Mouse (Mus musculus) heart, embryonic 15.5 days (tissue): ENCODE measurements around the gene St6galnac1. TPM values are rescaled to one million over a fixed set of nuclear protein-coding genes. Genes with fewer than 3 reads are reported as not detected.

Experiments
- ATAC-seq: fragments of 200-750 bp; cut with Nextera tagmentation; replicated peaks from 2 replicates; pipeline ENCODE4 v1.8.0; 2017; ENCODE audit warnings: low read depth, moderate TSS enrichment; ENCODE audit not compliant: insufficient number of reproducible peaks, insufficient read depth, low FRiP score
- H3K27ac ChIP-seq: fragments of 300-500 bp; sonication (generic); 2 replicates; pipeline ENCODE4 v1.5.1; 2015; ENCODE audit warnings: mild to moderate bottlenecking, inconsistent platforms
- H3K27me3 ChIP-seq: fragments of 300-500 bp; sonication (generic); 2 replicates; pipeline ENCODE4 v1.6.1; 2015; ENCODE audit warnings: inconsistent platforms
- H3K36me3 ChIP-seq: fragments of 300-500 bp; sonication (generic); 2 replicates; pipeline ENCODE4 v1.6.1; 2015; ENCODE audit warnings: mild to moderate bottlenecking, inconsistent platforms
- H3K4me1 ChIP-seq: fragments of 300-500 bp; sonication (generic); replicated peaks from 2 replicates; pipeline ENCODE4 v1.6.1; 2015; ENCODE audit warnings: inconsistent platforms
- H3K4me2 ChIP-seq: fragments of 300-500 bp; sonication (generic); 2 replicates; pipeline ENCODE4 v1.6.1; 2015; ENCODE audit warnings: inconsistent platforms, mild to moderate bottlenecking, moderate library complexity
- H3K4me3 ChIP-seq: fragments of 300-500 bp; sonication (generic); 2 replicates; pipeline ENCODE4 v1.5.1; 2015; ENCODE audit warnings: mild to moderate bottlenecking, inconsistent platforms
- H3K9ac ChIP-seq: fragments of 300-500 bp; sonication (generic); 2 replicates; pipeline ENCODE4 v1.6.1; 2015; ENCODE audit warnings: mild to moderate bottlenecking, inconsistent platforms
- H3K9me3 ChIP-seq: fragments of 300-500 bp; sonication (generic); replicated peaks from 2 replicates; pipeline ENCODE4 v1.6.1; 2016; ENCODE audit warnings: inconsistent platforms
- WGBS: fragments of 180-500 bp; shearing (Covaris S2); methylation state at CpG from one replicate; pipeline ENCODE4 v1.1.7; 2015; ENCODE audit warnings: mixed read lengths; 5-methylcytosine and 5-hydroxymethylcytosine counted together
- polyA plus RNA-seq: library from polyadenylated mRNA; unstranded; fragments of >200 nt; fragmentation: Nextera tagmentation; extraction: Ambion mirVana; gene quantifications from 2 replicates; pipeline ENCODE4 v1.2.1, GENCODE M21; 2015

Gene St6galnac1
- polyA plus RNA-seq, 1 experiment from 2014 or later, result not detected

- Histone ChIP-seq H3K27me3 (no peaks in the 10 kb centered on the region), H3K4me3 (no peak overlapping the region), H3K9me3 (no peaks in the 10 kb centered on the region), H3K36me3 (no peaks in the 10 kb centered on the region), H3K4me1 (peaks cover 21% of the 10 kb centered on the region), H3K27ac (peak overlapping the region; percentile 67), H3K4me2 (no peak overlapping the region), H3K9ac (0 out of 2 replicates have a peak overlapping the region, but pooled peaks have one; percentile 15)
- ATAC-seq, result no peak
- WGBS, result 59% methylated on average over 15 of the region's 15 CpGs
Measured at GRCm38 (mm10) chr11:116806136-116807071, 31.1 kb upstream of the St6galnac1 start.

GRCm38 (mm10) chr11:116802709-116803108 is 27.4 kb upstream of the St6galnac1 start:
- whole genome bisulfite sequencing, result 78% methylated on average over 5 of the region's 5 CpGs
- Histone ChIP-seq H3K27me3 (no peaks in the 10 kb centered on the region), H3K4me1 (peaks cover 18% of the 10 kb centered on the region; the same call in 1 of the 2 replicates), H3K9me3 (no peaks in the 10 kb centered on the region), H3K27ac (no peak overlapping the region), H3K4me3 (no peak overlapping the region), H3K9ac (no peak overlapping the region), H3K36me3 (no peaks in the 10 kb centered on the region), H3K4me2 (no peak overlapping the region)
- ATAC-seq, result no peak

GRCm38 (mm10) chr11:116801106-116801505 is 25.8 kb upstream of the St6galnac1 start:
- WGBS, result 69% methylated on average over 5 of the region's 5 CpGs
- H3K27ac ChIP-seq, result no peak overlapping the region

GRCm38 (mm10) chr11:116799364-116799763 is 24.1 kb upstream of the St6galnac1 start:
- Histone ChIP-seq H3K27me3 (no peaks in the 10 kb centered on the region), H3K4me1 (peaks cover 9% of the 10 kb centered on the region; the same call in 1 of the 2 replicates), H3K9ac (no peak overlapping the region), H3K4me3 (no peak overlapping the region), H3K36me3 (no peaks in the 10 kb centered on the region), H3K9me3 (no peaks in the 10 kb centered on the region), H3K27ac (no peak overlapping the region), H3K4me2 (no peak overlapping the region)
- no peak for ATAC-seq
- 48% methylated on average over 5 of the region's 5 CpGs for WGBS

More at GRCm38 (mm10) chr11:116801106-116801505, 25.8 kb upstream of the St6galnac1 start:
- Histone ChIP-seq H3K27me3 (no peaks in the 10 kb centered on the region), H3K36me3 (no peaks in the 10 kb centered on the region), H3K9ac (no peak overlapping the region), H3K4me1 (peaks cover 9% of the 10 kb centered on the region; the same call in 1 of the 2 replicates), H3K4me3 (no peak overlapping the region), H3K4me2 (no peak overlapping the region), H3K9me3 (no peaks in the 10 kb centered on the region)
- ATAC-seq, result no peak

- Histone ChIP-seq H3K27ac (no peak overlapping the region), H3K4me1 (no peaks in the 10 kb centered on the region), H3K27me3 (no peaks in the 10 kb centered on the region), H3K9ac (no peak overlapping the region), H3K4me3 (no peak overlapping the region), H3K9me3 (no peaks in the 10 kb centered on the region), H3K36me3 (no peaks in the 10 kb centered on the region), H3K4me2 (no peak overlapping the region)
- no peak for ATAC-seq
- WGBS, result 85% methylated on average over 10 of the region's 10 CpGs
Measured at GRCm38 (mm10) chr11:116784221-116784620, 8.9 kb upstream of the St6galnac1 start.

- Histone ChIP-seq H3K27me3 (no peaks in the 10 kb centered on the region), H3K4me1 (no peaks in the 10 kb centered on the region), H3K9ac (no peak overlapping the region), H3K4me3 (no peak overlapping the region), H3K27ac (no peak overlapping the region), H3K9me3 (no peaks in the 10 kb centered on the region), H3K4me2 (no peak overlapping the region), H3K36me3 (no peaks in the 10 kb centered on the region)
- 50% methylated on average over 9 of the region's 9 CpGs for WGBS
- ATAC-seq, result no peak
Measured at GRCm38 (mm10) chr11:116782737-116783145, 7.4 kb upstream of the St6galnac1 start.

GRCm38 (mm10) chr11:116773205-116773604 is 2.1 kb downstream of the St6galnac1 start:
- Histone ChIP-seq H3K9ac (no peak overlapping the region), H3K36me3 (no peaks in the 10 kb centered on the region), H3K27me3 (no peaks in the 10 kb centered on the region), H3K4me2 (no peak overlapping the region), H3K27ac (no peak overlapping the region), H3K4me3 (no peak overlapping the region), H3K9me3 (no peaks in the 10 kb centered on the region), H3K4me1 (no peaks in the 10 kb centered on the region)
- 36% methylated on average over 2 of the region's 2 CpGs for WGBS
- no peak for ATAC-seq

- Histone ChIP-seq H3K36me3 (no peaks in the 10 kb centered on the region), H3K9me3 (no peaks in the 10 kb centered on the region), H3K4me2 (no peak overlapping the region), H3K27me3 (no peaks in the 10 kb centered on the region), H3K4me1 (no peaks in the 10 kb centered on the region), H3K27ac (no peak overlapping the region), H3K4me3 (no peak overlapping the region), H3K9ac (no peak overlapping the region)
- 76% methylated on average over 5 of the region's 5 CpGs for WGBS
- ATAC-seq, result no peak
Measured at GRCm38 (mm10) chr11:116769873-116770272, 5.4 kb downstream of the St6galnac1 start.

- Histone ChIP-seq H3K27me3 (no peaks in the 10 kb centered on the region), H3K4me2 (no peak overlapping the region), H3K9ac (no peak overlapping the region), H3K9me3 (no peaks in the 10 kb centered on the region), H3K27ac (no peak overlapping the region), H3K4me3 (no peak overlapping the region), H3K36me3 (no peaks in the 10 kb centered on the region), H3K4me1 (no peaks in the 10 kb centered on the region)
- ATAC-seq, result no peak
- WGBS, result 78% methylated on average over 2 of the region's 2 CpGs
Measured at GRCm38 (mm10) chr11:116764946-116765345, 10.4 kb downstream of the St6galnac1 start.

GRCm38 (mm10) chr11:116764346-116764745 is 11.0 kb downstream of the St6galnac1 start:
- H3K36me3 ChIP-seq, result no peaks in the 10 kb centered on the region
- no peak overlapping the region for H3K4me2 ChIP-seq
- no peaks in the 10 kb centered on the region for H3K27me3 ChIP-seq
- H3K4me3 ChIP-seq, result no peak overlapping the region
- no peak overlapping the region for H3K9ac ChIP-seq
- H3K4me1 ChIP-seq, result no peaks in the 10 kb centered on the region
- H3K27ac ChIP-seq, result no peak overlapping the region
- H3K9me3 ChIP-seq, result no peaks in the 10 kb centered on the region
- 91% methylated on average over 7 of the region's 7 CpGs for WGBS
- ATAC-seq, result no peak

- Histone ChIP-seq H3K9ac (no peak overlapping the region), H3K4me1 (no peaks in the 10 kb centered on the region; the same call in 1 of the 2 replicates), H3K27me3 (no peaks in the 10 kb centered on the region), H3K4me3 (no peak overlapping the region), H3K27ac (no peak overlapping the region), H3K4me2 (no peak overlapping the region), H3K9me3 (no peaks in the 10 kb centered on the region), H3K36me3 (no peaks in the 10 kb centered on the region)
- ATAC-seq, result no peak
- 52% methylated on average over 4 of the region's 4 CpGs for WGBS
Measured at GRCm38 (mm10) chr11:116755191-116755590, 20.1 kb downstream of the St6galnac1 start.
